Mouse (Mus musculus) hindbrain, embryonic 11.5 days (tissue): Measurements from ENCODE around the gene Alkbh1. TPM values are rescaled to one million over a fixed set of nuclear protein-coding genes. Genes with fewer than 3 reads are reported as not detected.

Experiments used
- ATAC-seq: fragments of 200-750 bp; cut with Nextera tagmentation; 2 replicates; pipeline ENCODE4 v1.8.0; 2017; ENCODE audit warnings: mild to moderate bottlenecking, moderate TSS enrichment, moderate library complexity; ENCODE audit not compliant: low FRiP score
- DNase-seq: peaks from one replicate; pipeline ENCODE4 v3.0.0-alpha.2; 2015; ENCODE audit warnings: low spot score
- H3K27ac ChIP-seq: fragments of 300-500 bp; sonication (generic); 2 replicates; pipeline ENCODE4 v1.5.1; 2014; ENCODE audit warnings: mild to moderate bottlenecking, low read depth, low read length
- H3K27me3 ChIP-seq: fragments of 300-500 bp; sonication (generic); 2 replicates; pipeline ENCODE4 v1.6.1; 2014; ENCODE audit warnings: mild to moderate bottlenecking, low read length, moderate library complexity, mixed read lengths; ENCODE audit not compliant: control insufficient read depth, insufficient read depth
- H3K36me3 ChIP-seq: fragments of 300-500 bp; sonication (generic); 2 replicates; pipeline ENCODE4 v1.6.1; 2014; ENCODE audit warnings: mild to moderate bottlenecking, low read length, moderate library complexity, mixed read lengths; ENCODE audit not compliant: control insufficient read depth, insufficient read depth
- H3K4me1 ChIP-seq: fragments of 300-500 bp; sonication (generic); replicated peaks from 2 replicates; pipeline ENCODE4 v1.6.1; 2014; ENCODE audit warnings: low read length, mixed read lengths; ENCODE audit not compliant: control insufficient read depth, insufficient read depth
- H3K4me2 ChIP-seq: fragments of 300-500 bp; sonication (generic); replicated peaks from 2 replicates; pipeline ENCODE4 v1.6.1; 2014; ENCODE audit warnings: mild to moderate bottlenecking, low read depth, low read length
- H3K4me3 ChIP-seq: fragments of 300-500 bp; sonication (generic); 2 replicates; pipeline ENCODE4 v1.5.1; 2014; ENCODE audit warnings: low read depth, low read length
- H3K9ac ChIP-seq: fragments of 300-500 bp; sonication (generic); 2 replicates; pipeline ENCODE4 v1.6.1; 2014; ENCODE audit warnings: low read depth, low read length
- H3K9me3 ChIP-seq: fragments of 300-500 bp; sonication (generic); 2 replicates; pipeline ENCODE4 v1.6.1; 2016; ENCODE audit warnings: low read length; ENCODE audit not compliant: control insufficient read depth
- WGBS: fragments of 180-500 bp; shearing (Covaris S2); extraction: QIAGEN DNeasy Blood & Tissue Kit; methylation state at CpG from one replicate; pipeline ENCODE4 v1.1.7; 2014; 5-methylcytosine and 5-hydroxymethylcytosine counted together
- polyA plus RNA-seq: library from polyadenylated mRNA; unstranded; fragments of >200 nt; fragmentation: Nextera tagmentation; extraction: Ambion mirVana; gene quantifications from 2 replicates; pipeline ENCODE4 v1.2.1, GENCODE M21; 2014

Alkbh1 gene
- polyA plus RNA-seq, 1 experiment from 2014 or later: 56.0 TPM

- no peak overlapping the region for H3K4me3 ChIP-seq
- no peaks in the 10 kb centered on the region for H3K9me3 ChIP-seq
- H3K4me1 ChIP-seq: no peaks in the 10 kb centered on the region
- H3K27me3 ChIP-seq: no peaks in the 10 kb centered on the region
- ATAC-seq (no peak), DNase-seq (no peak)
- 87% methylated on average over 6 of the region's 6 CpGs for WGBS
- no peak overlapping the region for H3K4me2 ChIP-seq
- no peak overlapping the region for H3K9ac ChIP-seq
- no peak overlapping the region for H3K27ac ChIP-seq
- H3K36me3 ChIP-seq: no peaks in the 10 kb centered on the region
Observed at GRCm38 (mm10) chr12:87394316-87394715, 49.5 kb downstream of the Alkbh1 start.

DNA sequence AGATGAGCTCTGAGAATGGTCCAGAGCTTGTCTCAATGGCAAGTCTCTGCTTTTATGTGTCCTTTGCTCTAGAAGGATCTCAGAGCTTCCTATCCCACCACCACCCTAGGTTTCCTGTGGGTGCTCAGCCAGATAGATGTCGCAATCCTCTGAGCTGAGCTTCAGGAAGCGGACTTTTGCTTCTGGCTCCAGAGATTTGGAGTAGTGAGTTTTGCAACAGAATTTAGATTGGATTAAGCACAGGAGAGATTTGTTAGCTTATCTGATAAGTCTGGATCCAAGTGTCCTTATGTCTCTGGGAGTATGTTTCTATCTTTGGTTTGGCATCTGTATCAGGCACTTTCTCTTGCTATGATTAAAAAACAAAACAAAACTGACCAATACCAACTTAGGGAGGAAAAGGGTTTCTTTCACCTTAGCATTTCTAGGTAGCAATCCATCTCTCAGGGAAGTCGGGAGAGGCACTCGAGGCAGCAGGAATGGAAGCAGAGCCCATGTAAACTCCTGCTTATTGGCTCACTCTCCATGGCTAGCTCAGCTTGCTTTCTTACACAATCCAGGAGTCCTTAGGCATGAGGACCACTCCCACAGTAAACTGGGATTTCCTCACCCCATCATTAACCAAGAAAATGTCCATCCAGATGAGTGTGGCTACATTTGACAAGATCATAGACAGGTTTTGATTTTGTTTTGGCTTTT lies 50.2 kb downstream of the Alkbh1 start:
- no peaks in the 10 kb centered on the region for H3K36me3 ChIP-seq
- no peak overlapping the region for H3K4me2 ChIP-seq
- H3K9me3 ChIP-seq: no peaks in the 10 kb centered on the region
- no peak overlapping the region for H3K4me3 ChIP-seq
- ATAC-seq (no peak), DNase-seq (no peak)
- no peaks in the 10 kb centered on the region for H3K27me3 ChIP-seq
- no peaks in the 10 kb centered on the region for H3K4me1 ChIP-seq
- H3K27ac ChIP-seq: no peak overlapping the region
- 84% methylated on average over 4 of the region's 4 CpGs for WGBS
- no peak overlapping the region for H3K9ac ChIP-seq

- Histone ChIP-seq H3K27me3 (no peaks in the 10 kb centered on the region), H3K4me1 (no peaks in the 10 kb centered on the region), H3K9me3 (no peaks in the 10 kb centered on the region), H3K4me2 (no peak overlapping the region), H3K36me3 (no peaks in the 10 kb centered on the region), H3K9ac (no peak overlapping the region), H3K4me3 (no peak overlapping the region), H3K27ac (no peak overlapping the region)
- DNase-seq: no peak
- no peak for ATAC-seq
Observed at GRCm38 (mm10) chr12:87391355-87391754, 52.5 kb downstream of the Alkbh1 start.

DNA sequence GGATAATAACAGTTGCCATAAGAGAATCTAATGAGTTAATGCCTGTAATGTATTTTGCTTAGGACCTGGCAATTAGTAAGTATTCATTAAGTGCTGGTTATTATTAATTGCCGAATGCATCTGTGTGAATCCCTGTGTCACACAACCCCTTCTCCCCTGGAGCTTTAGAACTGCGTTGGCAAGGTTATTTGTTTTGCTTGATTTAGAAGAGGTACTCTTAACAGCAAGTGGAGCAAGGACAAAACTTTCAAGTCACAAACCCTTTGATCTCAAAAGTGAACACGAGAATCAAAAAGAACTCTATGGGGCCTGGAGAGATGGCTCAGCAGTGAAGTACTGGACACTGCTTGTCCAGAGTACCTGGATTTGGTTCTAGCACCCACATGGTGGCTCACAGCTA lies 54.6 kb downstream of the Alkbh1 start:
- ATAC-seq (no peak), DNase-seq (no peak)
- Histone ChIP-seq H3K36me3 (no peaks in the 10 kb centered on the region), H3K4me1 (no peaks in the 10 kb centered on the region), H3K9me3 (no peaks in the 10 kb centered on the region), H3K9ac (no peak overlapping the region), H3K4me3 (no peak overlapping the region), H3K4me2 (peak overlapping the region; percentile 41), H3K27ac (no peak overlapping the region), H3K27me3 (no peaks in the 10 kb centered on the region)
- WGBS: 80% methylated on average over 3 of the region's 3 CpGs

GRCm38 (mm10) chr12:87388122-87388774 lies 55.6 kb downstream of the Alkbh1 start, which contains the start of gene Sptlc2:
Gene Sptlc2, minus strand, starts transcription at chr12:87388355.
- Histone ChIP-seq H3K36me3 (no peaks in the 10 kb centered on the region), H3K4me3 (peak within 1 kb of the TSS; percentile 99), H3K9ac (peak within 1 kb of the TSS; percentile 91), H3K9me3 (no peaks in the 10 kb centered on the region), H3K4me2 (peak within 1 kb of the TSS; percentile 94), H3K27ac (peak within 1 kb of the TSS; percentile 68; the same call in 1 of the 2 replicates), H3K4me1 (no peaks in the 10 kb centered on the region), H3K27me3 (no peaks in the 10 kb centered on the region)
- DNase-seq (peak; percentile 99), ATAC-seq (peak; percentile 99)
- under 1% methylated on average over 45 of the region's 45 CpGs for WGBS

DNA sequence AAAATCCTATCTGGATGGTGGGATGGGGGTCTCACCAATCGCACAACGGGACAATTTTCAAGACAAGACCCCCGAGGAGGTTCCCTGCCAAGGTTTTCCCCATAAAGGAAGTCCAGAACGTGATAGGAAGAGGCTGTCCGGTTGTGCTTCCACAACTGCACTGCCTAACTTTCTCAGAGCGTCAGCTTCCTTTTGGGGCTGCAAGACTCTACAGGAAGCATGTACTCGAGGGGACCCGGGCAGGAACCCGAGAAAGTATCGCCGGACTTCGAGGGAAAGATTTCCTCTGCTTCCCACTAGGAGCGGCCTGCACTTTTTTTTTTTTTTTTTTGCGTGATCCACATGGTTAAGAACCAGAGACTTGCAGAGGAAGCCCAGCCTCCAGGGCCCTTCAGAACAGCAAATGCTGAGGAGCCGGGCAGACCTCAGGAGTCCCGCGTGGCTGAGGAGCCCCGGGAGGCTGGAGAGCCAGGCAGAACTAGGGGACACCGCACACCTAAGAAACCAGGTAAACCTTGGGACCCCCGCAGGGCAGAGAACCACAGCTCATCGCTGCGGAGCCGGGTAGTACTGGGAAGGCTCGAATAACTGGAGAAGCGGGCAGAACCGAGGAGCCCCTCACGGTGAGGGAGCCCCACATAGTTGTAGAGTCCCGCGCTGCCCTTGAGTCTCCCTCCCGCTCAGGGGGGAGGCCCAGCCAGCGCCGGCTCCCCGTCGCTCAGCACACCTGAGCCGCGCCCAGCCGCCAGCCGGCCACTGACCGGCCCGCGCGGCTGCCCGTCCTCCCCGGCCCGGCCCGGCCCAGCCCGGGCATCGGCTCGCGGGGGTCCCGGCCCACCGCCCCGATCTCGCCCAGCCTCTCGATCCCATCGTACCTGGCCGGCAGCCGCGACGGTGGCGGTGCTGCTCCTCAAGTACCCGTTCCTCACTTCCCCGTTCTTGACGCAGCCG lies 56.4 kb downstream of the Alkbh1 start:
- ATAC-seq (peak; percentile 59), DNase-seq (peak; percentile 28)
- peak overlapping the region; percentile 68; the same call in 1 of the 2 replicates for H3K27ac ChIP-seq
- no peaks in the 10 kb centered on the region for H3K4me1 ChIP-seq
- no peaks in the 10 kb centered on the region for H3K36me3 ChIP-seq
- peak overlapping the region; percentile 94 for H3K4me2 ChIP-seq
- peak overlapping the region; percentile 99 for H3K4me3 ChIP-seq
- 3% methylated on average over 53 of the region's 65 CpGs for WGBS
- H3K9ac ChIP-seq: peak overlapping the region; percentile 91
- no peaks in the 10 kb centered on the region for H3K9me3 ChIP-seq
- no peaks in the 10 kb centered on the region for H3K27me3 ChIP-seq

- DNase-seq (no peak), ATAC-seq (no peak)
- Histone ChIP-seq H3K27me3 (no peaks in the 10 kb centered on the region), H3K36me3 (no peaks in the 10 kb centered on the region), H3K4me2 (no peak overlapping the region), H3K9me3 (no peaks in the 10 kb centered on the region), H3K4me3 (no peak overlapping the region), H3K9ac (no peak overlapping the region), H3K4me1 (no peaks in the 10 kb centered on the region), H3K27ac (no peak overlapping the region)
- whole genome bisulfite sequencing: 86% methylated on average over 3 of the region's 3 CpGs
Observed at GRCm38 (mm10) chr12:87385051-87385450, 58.8 kb downstream of the Alkbh1 start.

DNA sequence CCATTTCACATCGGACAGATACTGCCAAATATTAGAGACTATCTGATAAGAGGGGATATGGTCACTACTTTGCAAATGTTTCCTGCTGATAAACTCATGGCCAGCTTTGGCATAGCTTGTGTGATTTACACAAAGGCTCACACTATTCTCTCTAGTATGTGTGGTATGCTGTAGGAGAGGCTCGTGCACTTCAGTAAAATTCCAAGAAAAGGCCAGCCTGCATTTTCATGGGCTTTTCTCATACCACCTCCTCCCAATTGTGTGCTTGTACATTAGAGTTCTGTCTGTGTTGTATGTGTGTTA lies 62.5 kb downstream of the Alkbh1 start:
- Histone ChIP-seq H3K9me3 (no peaks in the 10 kb centered on the region), H3K27me3 (no peaks in the 10 kb centered on the region), H3K27ac (no peak overlapping the region), H3K36me3 (no peaks in the 10 kb centered on the region), H3K4me2 (no peak overlapping the region), H3K4me1 (no peaks in the 10 kb centered on the region), H3K9ac (no peak overlapping the region), H3K4me3 (no peak overlapping the region)
- no peak for ATAC-seq
- 84% methylated on average over 2 of the region's 2 CpGs for WGBS
- no peak for DNase-seq
